Mouse (Mus musculus) bone marrow, adult 2 months (tissue): ENCODE data around the gene Cxcl15. TPM values are rescaled to one million over a fixed set of nuclear protein-coding genes. Genes with fewer than 3 reads are reported as not detected.

Experiments used
- H3K27ac ChIP-seq: fragments of 200-500 bp; 2 replicates; pipeline ENCODE4 v1.5.1; 2012; ENCODE audit warnings: low read depth, mild to moderate bottlenecking, control low read depth, inconsistent platforms, low read length; ENCODE audit not compliant: control insufficient read depth, poor library complexity, insufficient read depth
- H3K4me1 ChIP-seq: fragments of 200-500 bp; 2 replicates; pipeline ENCODE4 v1.6.1; 2011; ENCODE audit warnings: low read length; ENCODE audit not compliant: control insufficient read depth, insufficient read depth
- H3K4me3 ChIP-seq: fragments of 200-500 bp; replicated peaks from 2 replicates; pipeline ENCODE3; 2011; ENCODE audit warnings: mild to moderate bottlenecking, low read depth, low read length, control low read depth; ENCODE audit not compliant: control insufficient read depth
- CTCF ChIP-seq: fragments of 200-500 bp; IDR thresholded peaks from 2 replicates; pipeline ENCODE4 v1.5.1; 2011; ENCODE audit warnings: low read length, control low read depth; ENCODE audit not compliant: control insufficient read depth, insufficient read depth
- POLR2A ChIP-seq: fragments of 200-500 bp; IDR thresholded peaks from 2 replicates; pipeline ENCODE4 v1.6.1; 2011; ENCODE audit warnings: low read depth, mild to moderate bottlenecking, control low read depth, low read length, borderline replicate concordance; ENCODE audit not compliant: control insufficient read depth
- WGBS: fragments of 180-500 bp; shearing (Covaris S2); methylation state at CpG from one replicate; pipeline ENCODE4 v1.1.7; 2018; 5-methylcytosine and 5-hydroxymethylcytosine counted together
- polyA plus RNA-seq: library from polyadenylated mRNA; stranded (reverse); fragments of >200 nt; gene quantifications from 2 replicates; pipeline ENCODE4 v1.2.4, GENCODE M21; 2011; ENCODE audit warnings: low replicate concordance; ENCODE audit not compliant: missing spikeins, insufficient read depth, insufficient read length

The Cxcl15 gene
- polyA plus RNA-seq, 1 experiment = not detected

DNA sequence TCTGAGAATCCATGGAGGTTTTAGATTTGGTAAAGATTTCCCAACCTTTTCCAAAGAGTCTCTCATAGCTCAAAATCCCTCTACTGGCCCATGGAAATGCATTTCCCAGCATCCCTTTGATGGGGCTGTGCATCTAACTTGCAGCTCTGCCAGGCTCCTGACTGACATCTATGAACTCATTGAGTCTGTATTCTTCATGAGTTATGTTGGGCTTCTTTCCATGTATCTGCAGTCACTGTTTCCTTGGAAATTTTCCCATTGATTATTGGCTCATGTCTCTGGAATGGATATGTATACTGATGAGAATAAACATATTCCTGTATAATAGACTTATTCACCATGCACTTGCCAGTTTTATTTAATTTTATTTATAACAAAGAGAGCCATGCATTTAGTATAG lies 11.7 kb downstream of the Cxcl15 start:
- no peak for TF ChIP-seq POLR2A
- TF ChIP-seq CTCF = no peak
- Histone ChIP-seq H3K4me3 (no peak overlapping the region), H3K4me1 (no peaks in the 10 kb centered on the region), H3K27ac (no peak overlapping the region)

DNA sequence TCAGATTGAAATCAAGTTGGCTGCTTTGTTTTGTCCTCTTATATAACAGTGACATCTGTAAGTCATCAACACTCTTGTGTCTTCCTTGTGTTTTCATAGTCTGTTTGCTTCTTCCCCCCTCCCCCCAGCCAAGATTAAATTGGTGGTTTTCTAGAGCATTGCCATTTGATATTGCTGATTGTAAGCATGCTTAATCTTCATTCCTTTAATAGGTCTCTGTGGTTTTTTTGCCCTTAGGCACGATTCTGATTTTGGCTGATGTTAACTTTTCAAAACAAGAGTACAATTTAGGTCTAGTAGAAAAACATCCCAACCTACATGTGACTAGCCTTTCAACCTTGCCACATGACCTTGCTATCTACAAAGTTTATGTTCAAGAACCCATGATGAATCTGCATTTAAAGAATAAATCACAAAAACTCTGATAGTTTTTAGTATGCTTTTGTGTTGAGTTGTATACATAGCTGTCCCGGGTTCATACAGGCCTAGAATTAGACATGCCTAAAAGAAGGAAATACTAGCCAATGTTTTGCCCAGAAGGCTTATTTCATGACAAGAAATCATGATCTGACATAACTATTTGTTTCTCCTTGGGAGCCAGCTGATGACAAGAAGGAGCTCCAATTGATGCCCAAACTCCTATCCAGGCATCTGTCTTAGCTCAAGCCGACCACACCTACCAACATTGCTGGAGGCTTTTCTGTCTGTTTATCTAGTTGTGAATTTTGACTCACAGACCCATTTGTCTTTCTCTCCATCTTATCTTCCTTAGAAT lies 13.0 kb downstream of the Cxcl15 start:
- WGBS = 69% methylated on average over 3 of the region's 3 CpGs
- TF ChIP-seq POLR2A (no peak), CTCF (no peak)
- Histone ChIP-seq H3K27ac (no peak overlapping the region), H3K4me1 (no peaks in the 10 kb centered on the region), H3K4me3 (no peak overlapping the region)

DNA sequence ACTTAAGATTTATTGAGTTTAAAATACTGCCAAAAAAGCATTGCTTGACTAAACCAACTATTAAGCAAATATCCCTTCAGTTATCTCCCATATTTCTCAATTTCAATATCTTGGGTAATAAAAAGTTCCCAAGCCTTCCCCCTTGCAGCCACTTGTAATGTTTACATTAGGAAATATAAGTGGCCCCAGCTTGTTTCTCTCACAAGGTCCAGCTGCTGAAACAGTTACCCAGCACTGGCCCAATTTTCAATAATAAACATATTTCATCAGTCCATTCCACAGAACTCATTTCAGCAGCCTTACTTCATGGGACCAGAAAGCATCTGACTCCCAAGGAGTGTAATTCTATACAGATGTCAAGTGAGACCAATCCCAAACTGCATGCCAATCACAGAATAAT lies 25.4 kb downstream of the Cxcl15 start:
- no peak overlapping the region for H3K27ac ChIP-seq
- TF ChIP-seq POLR2A (no peak), CTCF (no peak)
- H3K4me1 ChIP-seq = no peaks in the 10 kb centered on the region
- no peak overlapping the region for H3K4me3 ChIP-seq

DNA sequence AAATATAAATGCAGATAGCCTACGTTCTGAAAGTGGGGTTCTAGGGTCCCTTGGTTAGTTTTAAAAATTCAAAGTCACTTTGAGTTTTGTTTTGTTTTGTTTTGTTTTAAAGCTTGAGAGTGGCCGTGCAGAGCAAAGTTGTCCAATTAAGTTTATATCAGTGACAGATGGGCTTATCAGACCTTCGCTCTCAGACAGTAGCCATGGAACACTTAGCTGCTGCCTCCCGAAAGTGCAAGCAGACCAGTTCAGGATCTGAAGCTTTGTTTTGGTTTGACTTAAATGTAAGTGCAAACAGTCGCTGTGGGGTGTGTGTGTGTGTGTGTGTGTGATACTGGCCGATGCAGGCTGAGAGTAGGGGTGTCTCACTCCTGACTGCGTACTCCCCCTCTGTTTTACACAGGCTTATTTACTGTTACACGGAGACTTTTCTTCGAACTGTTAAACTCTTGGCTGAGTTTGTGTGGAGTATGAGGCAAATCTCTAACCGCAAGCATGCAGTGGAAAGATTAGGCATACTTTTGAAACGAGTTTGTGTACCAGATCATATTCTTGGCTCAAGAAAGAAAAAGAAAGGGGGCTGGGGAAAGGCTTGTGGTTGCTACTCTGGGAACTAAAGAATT lies 37.9 kb downstream of the Cxcl15 start:
- TF ChIP-seq POLR2A (no peak), CTCF (no peak)
- H3K4me1 ChIP-seq = no peaks in the 10 kb centered on the region
- H3K4me3 ChIP-seq = no peak overlapping the region
- 69% methylated on average over 11 of the region's 11 CpGs for WGBS
- no peak overlapping the region for H3K27ac ChIP-seq

DNA sequence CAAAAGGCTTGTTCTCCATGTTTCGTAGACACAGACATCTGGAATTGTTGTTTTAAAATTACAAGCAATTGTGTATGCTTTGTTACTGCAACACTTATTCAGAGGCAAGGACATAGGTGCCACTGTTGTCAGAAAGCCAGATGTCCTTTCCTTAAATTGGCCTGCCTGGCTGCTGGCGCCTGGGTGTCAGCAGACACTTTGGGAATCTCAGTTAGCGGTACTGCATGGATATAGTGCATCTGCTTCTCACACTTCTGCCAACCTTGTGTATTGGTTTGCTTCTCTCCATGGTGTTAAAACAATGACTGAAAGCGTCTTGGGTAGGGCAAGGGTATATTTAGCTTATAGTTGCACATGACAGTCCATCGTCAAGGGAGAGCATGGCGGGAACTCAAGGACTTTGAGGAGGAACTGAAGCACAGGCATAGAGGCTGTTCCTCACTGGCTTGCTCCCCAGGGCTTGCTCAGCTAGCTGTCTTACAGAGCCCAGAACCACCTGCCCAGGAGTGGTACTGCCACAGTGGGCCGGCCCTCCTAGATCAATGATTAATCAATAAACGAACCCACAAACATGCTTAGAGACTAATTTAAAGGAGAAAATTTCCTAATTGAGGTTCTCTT lies 38.5 kb downstream of the Cxcl15 start:
- 87% methylated on average over 8 of the region's 8 CpGs for WGBS
- H3K27ac ChIP-seq = no peak overlapping the region
- TF ChIP-seq CTCF (no peak), POLR2A (no peak)
- H3K4me1 ChIP-seq = no peaks in the 10 kb centered on the region
- no peak overlapping the region for H3K4me3 ChIP-seq

DNA sequence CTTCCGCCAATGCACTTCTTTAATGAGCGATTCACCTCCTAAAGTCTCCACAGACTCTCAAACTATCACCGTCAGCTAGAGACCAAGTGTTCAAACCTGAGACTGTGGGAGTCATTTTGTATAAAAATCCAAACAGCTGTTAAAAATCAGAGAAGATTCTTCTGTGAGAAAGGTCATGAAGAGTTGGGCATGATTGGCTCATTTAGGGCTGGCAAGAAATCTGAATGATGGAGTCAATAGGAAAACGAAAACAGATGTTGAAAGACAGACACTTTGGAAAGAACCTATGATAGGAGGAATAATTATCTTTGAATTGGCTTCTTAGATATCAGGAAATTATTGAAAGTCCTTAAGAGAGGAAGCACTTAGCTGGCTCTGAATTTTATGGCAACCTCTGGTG lies 40.1 kb downstream of the Cxcl15 start:
- no peak overlapping the region for H3K4me3 ChIP-seq
- no peak for TF ChIP-seq POLR2A
- TF ChIP-seq CTCF = no peak
- 83% methylated on average over 4 of the region's 4 CpGs for WGBS
- no peak overlapping the region for H3K27ac ChIP-seq
- no peaks in the 10 kb centered on the region for H3K4me1 ChIP-seq

DNA sequence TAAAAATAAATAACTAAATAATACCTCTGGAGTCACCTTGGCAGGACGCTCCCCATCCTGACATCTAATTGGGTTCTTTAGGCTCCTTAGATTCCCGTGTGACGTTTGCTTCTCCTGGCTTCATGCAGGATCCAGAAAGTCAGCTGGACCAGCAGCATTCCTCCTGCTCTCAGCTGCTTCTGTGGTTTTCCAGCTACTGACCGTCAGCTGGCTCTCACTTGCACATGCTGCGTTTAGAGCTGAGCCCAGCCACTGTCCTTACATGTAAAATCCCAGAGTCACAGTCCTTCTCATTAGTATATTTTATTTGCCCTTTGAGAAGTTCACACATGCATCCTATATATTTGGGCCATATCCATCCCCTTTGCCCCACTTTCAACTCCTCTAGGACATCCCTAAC lies 44.2 kb downstream of the Cxcl15 start:
- WGBS = 89% methylated on average over 5 of the region's 5 CpGs
- Histone ChIP-seq H3K4me1 (no peaks in the 10 kb centered on the region), H3K27ac (no peak overlapping the region), H3K4me3 (no peak overlapping the region)
- TF ChIP-seq CTCF (no peak), POLR2A (no peak)
